Mouse (Mus musculus) heart, postnatal 0 days (tissue): Measurements from ENCODE around the gene Arid1b.

Experiments
- CTCF ChIP-seq: IDR thresholded peaks from 2 replicates; pipeline ENCODE4 v1.5.1; 2016; ENCODE audit warnings: antibody characterized with exemption, control low read depth, low read depth
- EP300 ChIP-seq: IDR thresholded peaks from 2 replicates; pipeline ENCODE4 v1.6.1; 2016; ENCODE audit warnings: antibody characterized with exemption, low read depth

DNA sequence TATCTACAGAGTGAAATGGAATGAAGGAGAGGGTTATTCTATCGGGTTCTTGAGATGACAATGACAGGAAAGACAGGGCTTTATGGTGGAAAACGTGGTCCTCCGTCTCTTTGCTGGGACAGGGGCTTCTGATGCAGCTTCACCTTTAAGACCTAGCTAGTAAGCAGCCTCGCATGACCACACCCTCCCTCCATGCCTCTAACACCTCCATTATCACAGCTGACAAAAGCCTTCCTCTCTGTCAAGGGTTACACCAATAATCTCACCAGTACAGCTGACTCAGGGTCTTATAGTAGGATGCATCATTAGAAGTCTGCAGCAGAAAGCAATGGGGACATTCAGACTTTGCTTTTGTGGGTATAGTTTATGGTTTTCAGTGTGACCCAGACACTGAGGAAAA, 116.0 kb downstream of the Arid1b start:
- TF ChIP-seq CTCF, result no peak
- no peak for TF ChIP-seq EP300
